Mouse (Mus musculus) MN1 (cell line): Measurements from ENCODE around the gene Hmcn2.

Experiments
- DNase-seq: peaks from one replicate; pipeline ENCODE4 v3.0.0-alpha.2; 2016; ENCODE audit warnings: low spot score

Gene Hmcn2

GRCm38 (mm10) chr2:31458989-31459936 is 145.0 kb downstream of the Hmcn2 start:
- peak; percentile 74 for DNase-seq

GRCm38 (mm10) chr2:31460025-31460571 is 145.9 kb downstream of the Hmcn2 start:
- peak; percentile 84 for DNase-seq

GRCm38 (mm10) chr2:31460920-31461319 is 146.7 kb downstream of the Hmcn2 start:
- peak; percentile 50 for DNase-seq

- DNase-seq: no peak
Observed at GRCm38 (mm10) chr2:31462051-31462450, 147.8 kb downstream of the Hmcn2 start.

- DNase-seq: no peak
Observed at GRCm38 (mm10) chr2:31463253-31463652, 149.0 kb downstream of the Hmcn2 start.

GRCm38 (mm10) chr2:31463696-31464528 is 149.7 kb downstream of the Hmcn2 start:
- DNase-seq: no peak

GRCm38 (mm10) chr2:31464529-31464910 is 150.3 kb downstream of the Hmcn2 start:
- no peak for DNase-seq

- DNase-seq: no peak
Observed at GRCm38 (mm10) chr2:31467457-31467856, 153.2 kb downstream of the Hmcn2 start.

GRCm38 (mm10) chr2:31468857-31469256 is 154.6 kb downstream of the Hmcn2 start:
- DNase-seq: no peak

- DNase-seq: no peak
Observed at GRCm38 (mm10) chr2:31469480-31469879, 155.3 kb downstream of the Hmcn2 start.

GRCm38 (mm10) chr2:31469931-31470682 is 155.9 kb downstream of the Hmcn2 start, which contains the start of gene Ass1:
Gene Ass1, plus strand, starts transcription at chr2:31470207.
- DNase-seq: peak; percentile 93

- DNase-seq: peak; percentile 56
Observed at GRCm38 (mm10) chr2:31470683-31471385, 156.6 kb downstream of the Hmcn2 start.

- no peak for DNase-seq
Observed at GRCm38 (mm10) chr2:31471611-31472010, 157.4 kb downstream of the Hmcn2 start.

- peak; percentile 67 for DNase-seq
Observed at GRCm38 (mm10) chr2:31472406-31473065, 158.3 kb downstream of the Hmcn2 start.

GRCm38 (mm10) chr2:31473941-31474340 is 159.7 kb downstream of the Hmcn2 start:
- no peak for DNase-seq

GRCm38 (mm10) chr2:31474686-31475085 is 160.5 kb downstream of the Hmcn2 start:
- DNase-seq: peak; percentile 78

- no peak for DNase-seq
Observed at GRCm38 (mm10) chr2:31476107-31476820, 162.0 kb downstream of the Hmcn2 start.

GRCm38 (mm10) chr2:31477234-31478161 is 163.3 kb downstream of the Hmcn2 start:
- no peak for DNase-seq
